Comparison of ENCODE assay signal across 11 mouse cellular contexts in the genomic region with DNA sequence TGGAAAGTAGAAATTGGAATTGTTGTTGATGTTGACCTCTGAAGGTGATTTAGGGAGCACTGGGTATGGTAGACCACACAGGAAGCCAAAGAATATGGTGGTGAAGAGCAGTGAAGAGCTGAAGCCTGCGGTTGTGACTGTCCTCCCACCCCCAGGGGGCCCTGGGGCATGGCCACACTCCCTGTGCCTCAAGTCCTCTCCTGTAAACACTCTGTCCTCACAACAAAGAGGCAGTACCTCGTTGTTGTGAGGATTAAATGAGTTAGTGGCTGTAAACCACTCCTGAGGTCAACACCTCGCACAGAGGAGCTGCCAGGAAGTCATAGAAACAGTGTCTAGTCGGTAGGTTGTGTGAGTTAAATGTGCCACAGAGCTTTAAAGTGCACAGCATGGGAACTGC.
A peak's percentile ranks its signal among the peaks of the same experiment; 100 is the strongest.
DNase-seq lines count a peak whose midpoint lies in the region; ATAC-seq lines count a peak whose summit lies in the region.
"Had no signal": no experiment of that assay in that cellular context is flagged by ENCODE, and none has a peak within 500 bp of the region (broad histone marks: within the 10 kb centered on the region; RNA-seq: fewer than 3 reads in every experiment).

No protein-coding gene starts in this region.

- peak overlapping the region; percentile 67 for H3K27ac ChIP-seq in kidney, embryonic 16.5 days (ENCODE audit: low read length)
- no peak overlapping the region; the same call in 1 of the 2 replicates for H3K27ac ChIP-seq in midbrain, embryonic 10.5 days (replicated peaks)
- H3K27ac ChIP-seq: hindbrain, embryonic 15.5 days; liver, embryonic 13.5 days; macrophage had no signal

- no peak overlapping the region for H3K9ac ChIP-seq in kidney, embryonic 16.5 days (replicated peaks; ENCODE audit: low read length)
- H3K9ac ChIP-seq: hindbrain, embryonic 15.5 days; liver, embryonic 13.5 days had no signal

- no peaks in the 10 kb centered on the region for H3K36me3 ChIP-seq in kidney, embryonic 16.5 days (ENCODE audit: insufficient read depth, low read length)
- no peaks in the 10 kb centered on the region for H3K36me3 ChIP-seq in midbrain, embryonic 10.5 days
- H3K36me3 ChIP-seq: hindbrain, embryonic 15.5 days; liver, embryonic 13.5 days had no signal

- H3K9me3 ChIP-seq in kidney, embryonic 16.5 days (ENCODE audit: low read length) = no peaks in the 10 kb centered on the region
- H3K9me3 ChIP-seq in midbrain, embryonic 10.5 days (replicated peaks) = no peaks in the 10 kb centered on the region
- H3K9me3 ChIP-seq: hindbrain, embryonic 15.5 days; liver, embryonic 13.5 days had no signal

- 17% methylated on average over 4 of the region's 4 CpGs for WGBS in kidney, embryonic 16.5 days
- 63% methylated on average over 4 of the region's 4 CpGs for WGBS in midbrain, embryonic 10.5 days

- no peak for DNase-seq in kidney, postnatal 36 days
- DNase-seq in natural killer cell, adult 2 months (ENCODE audit: low spot score in 2 of 2) = peak; percentile 70 to 76
- DNase-seq in midbrain, embryonic 10.5 days (ENCODE audit: low spot score) = no peak
- no peak for DNase-seq in layer of hippocampus, adult 11-12 months (ENCODE audit: low spot score)
- DNase-seq: kidney, postnatal 14 days; liver, embryonic 13.5 days had no signal

- no peak overlapping the region for H3K4me3 ChIP-seq in kidney, embryonic 16.5 days (ENCODE audit: low read length)
- no peak overlapping the region for H3K4me3 ChIP-seq in midbrain, embryonic 10.5 days
- H3K4me3 ChIP-seq: hindbrain, embryonic 15.5 days; liver, embryonic 13.5 days had no signal

- no peaks in the 10 kb centered on the region for H3K27me3 ChIP-seq in kidney, embryonic 16.5 days (ENCODE audit: insufficient read depth, low read length)
- no peaks in the 10 kb centered on the region for H3K27me3 ChIP-seq in midbrain, embryonic 10.5 days (ENCODE audit: low read depth, poor library complexity, severe bottlenecking)
- H3K27me3 ChIP-seq: hindbrain, embryonic 15.5 days; liver, embryonic 13.5 days had no signal

- no peak overlapping the region for H3K4me2 ChIP-seq in kidney, embryonic 16.5 days (replicated peaks; ENCODE audit: low read depth, low read length)
- H3K4me2 ChIP-seq: hindbrain, embryonic 15.5 days; liver, embryonic 13.5 days had no signal

- peaks cover 30% of the 10 kb centered on the region for H3K4me1 ChIP-seq in kidney, embryonic 16.5 days (ENCODE audit: insufficient read depth, low read length)
- H3K4me1 ChIP-seq in midbrain, embryonic 10.5 days = peaks cover 14% of the 10 kb centered on the region

- peak; percentile 64; the same call in 1 of the 2 replicates for ATAC-seq in kidney, embryonic 16.5 days (ENCODE audit: low FRiP score, low TSS enrichment)
- peak; percentile 78 for ATAC-seq in CD4-positive, CD25-positive, alpha-beta regulatory T cell, adult 4 months
- ATAC-seq in common myeloid progenitor, adult 5-6 weeks (replicated peaks; ENCODE audit: low read depth, poor library complexity, severe bottlenecking) = peak; percentile 75

Comparison
In these comparisons a context has a peak if more than half of its experiments do, and no peak if none do; other contexts are left out.
1. DNase-seq: peak in natural killer cell, adult 2 months (2 of 2); none in kidney, postnatal 36 days (0 of 2), midbrain, embryonic 10.5 days (single experiment) and layer of hippocampus, adult 11-12 months (single experiment).
2. Peak in every context shown above with its lines, with median percentiles within 50 percentile points of each other: ATAC-seq.